Mouse (Mus musculus) MEL (cell line): ENCODE measurements around the gene Clpsl2.

Experiments
- CHD2 ChIP-seq: IDR thresholded peaks from 2 replicates; pipeline ENCODE4 v1.6.1; 2011; ENCODE audit warnings: low read length, improper control_type of control experiment
- CTCF ChIP-seq, 3 experiments: IDR thresholded peaks in 2 of 3; conservative IDR thresholded peaks in 1 of 3; 2 replicates each; pipeline ENCODE4 v1.5.1; 2011 to 2012; ENCODE audit warnings: low read length in 3 of 3, low read depth in 2 of 3, mild to moderate bottlenecking in 2 of 3, improper control_type of control experiment in 1 of 3, inconsistent platforms in 1 of 3, mixed read lengths in 1 of 3, moderate library complexity in 1 of 3; ENCODE audit not compliant: control insufficient read depth in 1 of 3, insufficient read depth in 1 of 3, poor library complexity in 1 of 3, severe bottlenecking in 1 of 3
- NELFE ChIP-seq: IDR thresholded peaks from 2 replicates; pipeline ENCODE4 v1.6.1; 2011; ENCODE audit warnings: low read depth, low read length, improper control_type of control experiment

- no peak for TF ChIP-seq NELFE
- no peak for TF ChIP-seq CHD2
- no peak for TF ChIP-seq CTCF (IDR thresholded peaks at IDR 0.05 in 2 of 3, conservative IDR thresholded peaks at IDR 0.05 in 1 of 3; ENCODE audit: control insufficient read depth in 1 of 3, insufficient read depth in 1 of 3, low read depth in 2 of 3, low read length in 3 of 3, poor library complexity in 1 of 3, severe bottlenecking in 1 of 3)
Observed at GRCm38 (mm10) chr17:28515431-28516341, 33.5 kb upstream of the Clpsl2 start.
